Mouse (Mus musculus) forebrain, embryonic 13.5 days (tissue): ENCODE data around the gene Rundc1. TPM values are rescaled to one million over a fixed set of nuclear protein-coding genes. Genes with fewer than 3 reads are reported as not detected.

Experiments
- microRNA-seq: library from miRNA; unstranded; fragments of <30 nt; microRNA quantifications from one replicate; pipeline ENCODE4, GENCODE M21; 2016
- polyA plus RNA-seq: library from polyadenylated mRNA; unstranded; fragments of >200 nt; fragmentation: Nextera tagmentation; extraction: Ambion mirVana; gene quantifications from 2 replicates; pipeline ENCODE4 v1.2.1, GENCODE M21; 2015

Rundc1 gene
- polyA plus RNA-seq, 1 experiment from 2014 or later: 24.2 TPM

Small RNA genes within 50 kb of the gene (microRNA-seq; reads per million reads assigned to microRNA genes)
- not detected for gene Mir6929

Other genes with a start within 250 kb of the Rundc1 start
- 0.10 TPM in 1 of 2 replicates, not detected in the other for gene Ccr10, start 249.6 kb upstream of the Rundc1 start, polyA plus RNA-seq
- gene Ezh1, start 198.6 kb upstream of the Rundc1 start, polyA plus RNA-seq: 12.1 and 13.8 TPM in 2 replicates
- 43.9 and 55.3 TPM in 2 replicates for gene Ramp2, start 179.1 kb upstream of the Rundc1 start, polyA plus RNA-seq
- 92.6 and 109 TPM in 2 replicates for gene Vps25, start 171.4 kb upstream of the Rundc1 start, polyA plus RNA-seq
- 4.4 and 4.5 TPM in 2 replicates for gene Wnk4, start 164.5 kb upstream of the Rundc1 start, polyA plus RNA-seq
- gene Cntd1, start 146.1 kb upstream of the Rundc1 start, polyA plus RNA-seq: 1.2 and 1.9 TPM in 2 replicates
- gene Coa3, start 146.0 kb upstream of the Rundc1 start, polyA plus RNA-seq: 190 and 203 TPM in 2 replicates
- gene Becn1, start 122.8 kb upstream of the Rundc1 start, polyA plus RNA-seq: 164 and 175 TPM in 2 replicates
- gene Psme3, start 108.9 kb upstream of the Rundc1 start, polyA plus RNA-seq: 144 and 145 TPM in 2 replicates
- gene Aoc2, start 100.0 kb upstream of the Rundc1 start, polyA plus RNA-seq: 1.7 and 2.2 TPM in 2 replicates
- gene Aoc3, start 94.5 kb upstream of the Rundc1 start, polyA plus RNA-seq: not detected in 2 replicates
- gene G6pc, start 57.5 kb upstream of the Rundc1 start, polyA plus RNA-seq: not detected in 2 replicates
- gene Aarsd1, start 7.5 kb upstream of the Rundc1 start, polyA plus RNA-seq: 101 and 113 TPM in 2 replicates
- gene Gm27029, start 289 bp upstream of the Rundc1 start, polyA plus RNA-seq: 7.6 and 8.0 TPM in 2 replicates
- 1.2 TPM in 2 replicates for gene Ptges3l, start 248 bp downstream of the Rundc1 start, polyA plus RNA-seq
- 338 and 387 TPM in 2 replicates for gene Rpl27, start 17.2 kb downstream of the Rundc1 start, polyA plus RNA-seq
- gene Ifi35, start 23.3 kb downstream of the Rundc1 start, polyA plus RNA-seq: 2.3 and 2.5 TPM in 2 replicates
- 155 and 197 TPM in 2 replicates for gene Rnd2, start 39.9 kb downstream of the Rundc1 start, polyA plus RNA-seq
- gene Vat1, start 41.1 kb downstream of the Rundc1 start, polyA plus RNA-seq: 61.3 and 67.0 TPM in 2 replicates
- 11.3 and 12.5 TPM in 2 replicates for gene Brca1, start 126.9 kb downstream of the Rundc1 start, polyA plus RNA-seq
- gene Nbr1, start 127.1 kb downstream of the Rundc1 start, polyA plus RNA-seq: 104 and 117 TPM in 2 replicates
- 1.1 and 1.3 TPM in 2 replicates for gene Tmem106a, start 157.2 kb downstream of the Rundc1 start, polyA plus RNA-seq
- gene Gm11634, start 174.2 kb downstream of the Rundc1 start, polyA plus RNA-seq: not detected in 2 replicates
- gene Rdm1, start 202.1 kb downstream of the Rundc1 start, polyA plus RNA-seq: 48.9 and 52.6 TPM in 2 replicates
- gene Arl4d, start 240.5 kb downstream of the Rundc1 start, polyA plus RNA-seq: 32.5 and 40.6 TPM in 2 replicates